Mouse (Mus musculus) kidney, embryonic 16.5 days (tissue): ENCODE results near the gene Asb2. TPM values are rescaled to one million over a fixed set of nuclear protein-coding genes. Genes with fewer than 3 reads are reported as not detected.
A peak's percentile ranks its signal among the peaks of the same experiment; 100 is the strongest.

Experiments
- ATAC-seq: fragments of 200-750 bp; cut with Nextera tagmentation; 2 replicates; pipeline ENCODE4 v1.8.0; 2017; ENCODE audit warnings: moderate TSS enrichment; ENCODE audit not compliant: low FRiP score, low TSS enrichment
- H3K27ac ChIP-seq: fragments of 300-500 bp; sonication (generic); 2 replicates; pipeline ENCODE4 v1.5.1; 2014; ENCODE audit warnings: low read length
- H3K27me3 ChIP-seq: fragments of 300-500 bp; sonication (generic); 2 replicates; pipeline ENCODE4 v1.6.1; 2014; ENCODE audit warnings: low read length, control low read depth, mixed read lengths; ENCODE audit not compliant: insufficient read depth
- H3K36me3 ChIP-seq: fragments of 300-500 bp; sonication (generic); 2 replicates; pipeline ENCODE4 v1.6.1; 2014; ENCODE audit warnings: low read length, control low read depth, mixed read lengths; ENCODE audit not compliant: insufficient read depth
- H3K4me1 ChIP-seq: fragments of 300-500 bp; sonication (generic); 2 replicates; pipeline ENCODE4 v1.6.1; 2014; ENCODE audit warnings: low read length, control low read depth, mixed read lengths; ENCODE audit not compliant: insufficient read depth
- H3K4me2 ChIP-seq: fragments of 300-500 bp; sonication (generic); replicated peaks from 2 replicates; pipeline ENCODE4 v1.6.1; 2014; ENCODE audit warnings: low read depth, low read length
- H3K4me3 ChIP-seq: fragments of 300-500 bp; sonication (generic); 2 replicates; pipeline ENCODE4 v1.5.1; 2014; ENCODE audit warnings: mild to moderate bottlenecking, low read length
- H3K9ac ChIP-seq: fragments of 300-500 bp; sonication (generic); replicated peaks from 2 replicates; pipeline ENCODE4 v1.6.1; 2014; ENCODE audit warnings: low read length
- H3K9me3 ChIP-seq: fragments of 300-500 bp; sonication (generic); 2 replicates; pipeline ENCODE4 v1.6.1; 2016; ENCODE audit warnings: low read length, control low read depth
- WGBS: fragments of 180-500 bp; shearing (Covaris S2); extraction: QIAGEN DNeasy Blood & Tissue Kit; methylation state at CpG from one replicate; pipeline ENCODE4 v1.1.7; 2014; 5-methylcytosine and 5-hydroxymethylcytosine counted together
- polyA plus RNA-seq: library from polyadenylated mRNA; unstranded; fragments of >200 nt; fragmentation: Nextera tagmentation; extraction: Ambion mirVana; gene quantifications from 2 replicates; pipeline ENCODE4 v1.2.1, GENCODE M21; 2015

Gene Asb2
- polyA plus RNA-seq, 1 experiment from 2014 or later: 4.5 TPM

DNA sequence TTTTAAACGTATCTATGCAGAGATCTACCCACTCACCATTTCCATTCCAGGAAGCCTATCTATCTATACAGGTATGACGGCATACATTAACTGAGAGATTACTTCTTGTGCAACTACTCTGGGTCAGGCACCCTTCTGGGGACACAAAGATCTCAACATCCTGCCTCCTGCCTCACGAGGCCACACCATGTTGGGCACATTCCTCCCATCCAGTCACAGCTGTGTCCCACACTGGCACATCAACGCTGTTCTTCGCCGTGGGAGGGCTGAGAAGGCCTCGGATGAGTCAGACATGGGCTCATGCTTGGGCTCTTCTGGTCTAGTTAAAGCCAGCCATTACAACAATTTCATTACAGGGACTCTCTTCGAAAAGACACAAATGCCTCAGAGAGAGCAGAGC, 8.9 kb downstream of the Asb2 start:
- WGBS: 68% methylated on average over 8 of the region's 8 CpGs
- Histone ChIP-seq H3K4me3 (no peak overlapping the region), H3K4me1 (peaks cover 8% of the 10 kb centered on the region), H3K9me3 (0 out of 2 replicates have a peak, but pooled peaks cover 2% of the 10 kb centered on the region), H3K27me3 (no peaks in the 10 kb centered on the region), H3K4me2 (no peak overlapping the region), H3K27ac (no peak overlapping the region), H3K9ac (no peak overlapping the region), H3K36me3 (no peaks in the 10 kb centered on the region)
- ATAC-seq: no peak

DNA sequence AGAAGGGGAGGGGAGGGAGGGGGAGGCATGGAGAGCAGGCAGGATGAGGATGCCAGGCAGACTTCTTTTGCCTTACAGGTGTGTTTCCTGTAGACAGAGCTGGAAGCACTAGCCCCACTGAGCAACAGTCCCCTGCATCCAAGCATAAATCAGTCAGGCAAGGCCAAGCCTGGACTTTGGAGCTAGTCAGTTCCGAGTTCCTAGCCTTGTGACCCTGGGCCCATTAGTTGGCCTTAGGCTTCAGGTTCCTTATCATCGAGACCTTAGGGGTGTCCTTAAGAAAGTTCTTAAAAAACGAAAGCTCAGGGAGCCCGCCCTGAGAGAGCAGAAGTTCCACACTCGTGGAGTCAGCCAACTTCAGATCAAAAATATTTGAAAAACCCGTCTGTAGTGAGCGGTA, 10.9 kb downstream of the Asb2 start:
- H3K9ac ChIP-seq: no peak overlapping the region
- H3K4me3 ChIP-seq: no peak overlapping the region
- no peak for ATAC-seq
- H3K9me3 ChIP-seq: no peaks in the 10 kb centered on the region
- H3K27ac ChIP-seq: no peak overlapping the region
- H3K4me1 ChIP-seq: peaks cover 8% of the 10 kb centered on the region
- WGBS: 79% methylated on average over 7 of the region's 7 CpGs
- no peaks in the 10 kb centered on the region for H3K27me3 ChIP-seq
- H3K4me2 ChIP-seq: no peak overlapping the region
- H3K36me3 ChIP-seq: no peaks in the 10 kb centered on the region

DNA sequence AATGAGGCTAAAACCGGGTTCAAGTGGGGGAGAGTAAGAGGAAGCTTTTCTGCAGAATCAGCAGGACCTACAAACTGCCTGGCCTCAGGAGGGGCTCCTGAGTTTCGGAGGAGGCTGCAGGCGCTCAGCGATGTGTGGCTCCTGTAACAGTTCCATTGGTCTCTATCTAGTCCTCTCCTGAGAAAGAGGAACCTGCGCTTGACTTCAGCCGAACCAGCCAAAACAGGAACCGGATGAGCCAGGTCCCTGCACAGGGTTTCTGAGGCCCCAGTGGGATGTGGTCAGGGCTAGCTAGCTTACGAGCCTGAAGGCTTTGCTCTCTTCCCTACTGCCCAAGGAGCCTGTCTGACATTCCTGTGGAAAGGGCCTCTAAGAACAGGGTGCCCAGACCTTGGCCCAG, 12.3 kb downstream of the Asb2 start:
- no peak overlapping the region for H3K4me2 ChIP-seq
- ATAC-seq: no peak
- no peak overlapping the region for H3K4me3 ChIP-seq
- no peaks in the 10 kb centered on the region for H3K9me3 ChIP-seq
- no peak overlapping the region for H3K27ac ChIP-seq
- no peak overlapping the region for H3K9ac ChIP-seq
- WGBS: 54% methylated on average over 8 of the region's 8 CpGs
- peaks cover 8% of the 10 kb centered on the region for H3K4me1 ChIP-seq
- no peaks in the 10 kb centered on the region for H3K36me3 ChIP-seq
- H3K27me3 ChIP-seq: no peaks in the 10 kb centered on the region

DNA sequence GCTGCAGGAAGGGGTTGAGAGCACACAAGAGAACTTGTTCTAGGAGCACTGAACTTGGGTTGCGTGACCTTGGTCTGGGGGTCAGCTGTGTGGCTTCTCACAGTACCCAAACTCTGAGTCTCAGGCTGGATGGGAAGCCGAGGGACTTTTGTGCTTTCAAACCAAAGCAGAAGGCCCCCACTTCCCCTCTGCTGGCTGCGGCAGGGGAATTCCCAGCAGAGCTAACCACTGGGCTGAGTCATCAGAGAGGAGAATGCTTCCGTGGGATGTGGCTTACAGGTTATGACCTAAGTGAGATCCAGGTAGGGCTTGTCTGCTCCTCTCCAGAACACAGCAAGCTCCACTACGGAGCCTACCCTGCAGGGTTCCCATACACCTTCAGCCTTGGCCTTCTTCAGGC, 14.6 kb downstream of the Asb2 start:
- WGBS: 73% methylated on average over 5 of the region's 5 CpGs
- Histone ChIP-seq H3K9me3 (no peaks in the 10 kb centered on the region), H3K9ac (no peak overlapping the region), H3K27ac (no peak overlapping the region), H3K4me3 (no peak overlapping the region), H3K36me3 (no peaks in the 10 kb centered on the region), H3K4me1 (0 out of 2 replicates have a peak, but pooled peaks cover 4% of the 10 kb centered on the region), H3K27me3 (no peaks in the 10 kb centered on the region), H3K4me2 (no peak overlapping the region)
- ATAC-seq: no peak

DNA sequence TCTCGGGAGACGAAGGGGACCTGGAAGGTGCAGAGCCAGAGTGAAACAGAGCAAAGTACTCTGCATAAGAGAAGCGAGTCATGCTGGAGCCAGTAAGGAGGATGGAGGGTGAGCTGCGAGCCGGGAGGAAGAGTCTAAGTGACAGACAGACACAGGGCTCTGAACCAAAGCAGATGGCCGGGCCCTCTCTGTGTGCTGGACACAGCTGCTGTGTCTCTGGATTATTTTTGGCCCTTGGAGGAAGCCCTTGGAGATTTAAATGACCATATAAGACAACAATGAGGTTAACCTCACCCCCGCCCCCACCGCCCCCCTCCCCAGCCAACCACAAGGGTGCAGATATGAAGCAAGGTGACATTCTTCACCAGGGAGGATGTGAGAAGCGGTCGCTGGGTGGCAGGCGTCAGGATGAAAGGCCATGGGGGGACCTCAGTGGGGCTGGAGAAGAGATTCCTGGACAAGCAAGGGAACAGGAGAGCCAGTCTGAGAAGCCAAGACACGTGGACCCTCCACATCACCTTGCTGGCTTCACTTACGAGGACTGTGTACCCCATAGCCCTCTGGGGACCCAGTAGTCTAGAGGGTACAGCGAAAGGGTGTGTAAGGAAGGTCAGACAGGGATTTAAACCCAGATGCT, 17.5 kb downstream of the Asb2 start:
- Histone ChIP-seq H3K9me3 (no peaks in the 10 kb centered on the region), H3K36me3 (no peaks in the 10 kb centered on the region), H3K4me1 (0 out of 2 replicates have a peak, but pooled peaks cover 4% of the 10 kb centered on the region), H3K4me3 (no peak overlapping the region), H3K27me3 (no peaks in the 10 kb centered on the region), H3K4me2 (no peak overlapping the region), H3K9ac (no peak overlapping the region), H3K27ac (no peak overlapping the region)
- WGBS: 67% methylated on average over 14 of the region's 14 CpGs
- peak; percentile 44; the same call in 1 of the 2 replicates for ATAC-seq

DNA sequence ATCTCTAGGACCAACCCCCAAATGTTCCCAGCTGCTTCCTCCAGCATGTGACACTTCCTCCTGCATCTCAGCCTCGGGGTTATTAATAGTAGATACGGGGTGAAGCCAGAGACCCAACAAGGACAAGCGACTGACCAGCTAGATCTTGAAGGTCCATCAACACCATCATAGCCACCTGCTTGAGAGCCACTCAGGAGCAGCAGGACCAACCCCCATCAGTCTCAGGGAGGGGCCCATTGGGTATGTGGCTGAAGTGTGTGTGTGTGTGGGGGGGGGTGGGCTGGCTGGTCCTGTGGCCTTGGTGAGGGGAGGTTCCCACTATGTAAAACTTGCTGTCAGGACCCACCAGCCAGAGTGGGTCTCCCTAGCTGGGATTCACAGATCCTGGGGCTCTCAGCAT, 19.0 kb downstream of the Asb2 start:
- Histone ChIP-seq H3K27me3 (no peaks in the 10 kb centered on the region), H3K36me3 (no peaks in the 10 kb centered on the region), H3K4me3 (no peak overlapping the region), H3K4me1 (0 out of 2 replicates have a peak, but pooled peaks cover 4% of the 10 kb centered on the region), H3K9me3 (no peaks in the 10 kb centered on the region), H3K9ac (no peak overlapping the region), H3K27ac (no peak overlapping the region), H3K4me2 (no peak overlapping the region)
- 84% methylated on average over 3 of the region's 3 CpGs for WGBS
- ATAC-seq: no peak

DNA sequence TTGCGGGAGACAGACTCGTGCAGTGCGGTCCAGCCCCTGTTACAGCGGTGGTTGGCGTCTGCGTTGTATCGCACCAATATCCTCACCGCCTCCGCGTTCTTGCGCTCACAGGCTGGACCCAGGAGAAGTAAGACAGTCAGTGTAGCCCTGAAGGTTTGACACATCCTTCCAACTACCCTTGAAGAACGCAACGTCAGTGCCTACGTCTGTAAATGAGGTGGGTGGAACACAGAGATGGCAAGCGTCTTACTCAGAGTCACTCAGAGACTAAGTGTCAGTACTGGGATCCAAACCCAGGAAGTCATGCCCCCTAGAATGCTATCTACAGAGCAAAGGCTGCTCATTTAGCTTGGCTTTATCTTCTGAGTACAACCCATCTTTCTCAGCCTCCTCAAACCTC, 22.4 kb downstream of the Asb2 start:
- Histone ChIP-seq H3K4me1 (0 out of 2 replicates have a peak, but pooled peaks cover 4% of the 10 kb centered on the region), H3K27me3 (no peaks in the 10 kb centered on the region), H3K4me3 (no peak overlapping the region), H3K36me3 (no peaks in the 10 kb centered on the region), H3K27ac (no peak overlapping the region), H3K9ac (no peak overlapping the region), H3K4me2 (no peak overlapping the region), H3K9me3 (no peaks in the 10 kb centered on the region)
- 96% methylated on average over 15 of the region's 15 CpGs for WGBS
- ATAC-seq: no peak

DNA sequence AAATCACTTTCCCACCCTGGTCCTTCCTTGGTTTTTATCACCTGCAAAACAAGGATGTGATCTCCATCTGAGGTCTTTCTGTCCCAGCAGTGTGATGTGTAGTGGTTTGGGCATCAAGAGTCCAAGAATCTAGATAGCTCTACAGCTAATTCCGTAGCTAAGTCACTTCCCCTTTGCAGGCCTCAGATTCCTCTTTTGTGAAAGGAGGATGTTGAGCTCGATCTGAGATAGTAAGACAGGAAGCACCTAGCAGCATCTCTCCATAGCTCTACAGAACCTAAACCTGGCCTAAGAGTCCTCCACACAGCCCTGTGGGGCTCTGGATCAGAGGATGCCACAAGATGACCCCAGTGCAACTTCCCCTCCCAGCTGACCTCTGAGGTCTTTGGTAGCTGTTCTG, 22.9 kb downstream of the Asb2 start:
- Histone ChIP-seq H3K9ac (no peak overlapping the region), H3K36me3 (no peaks in the 10 kb centered on the region), H3K4me3 (no peak overlapping the region), H3K9me3 (no peaks in the 10 kb centered on the region), H3K27ac (no peak overlapping the region), H3K27me3 (no peaks in the 10 kb centered on the region), H3K4me1 (0 out of 2 replicates have a peak, but pooled peaks cover 3% of the 10 kb centered on the region), H3K4me2 (no peak overlapping the region)
- ATAC-seq: no peak
- 86% methylated on average over 2 of the region's 2 CpGs for WGBS

DNA sequence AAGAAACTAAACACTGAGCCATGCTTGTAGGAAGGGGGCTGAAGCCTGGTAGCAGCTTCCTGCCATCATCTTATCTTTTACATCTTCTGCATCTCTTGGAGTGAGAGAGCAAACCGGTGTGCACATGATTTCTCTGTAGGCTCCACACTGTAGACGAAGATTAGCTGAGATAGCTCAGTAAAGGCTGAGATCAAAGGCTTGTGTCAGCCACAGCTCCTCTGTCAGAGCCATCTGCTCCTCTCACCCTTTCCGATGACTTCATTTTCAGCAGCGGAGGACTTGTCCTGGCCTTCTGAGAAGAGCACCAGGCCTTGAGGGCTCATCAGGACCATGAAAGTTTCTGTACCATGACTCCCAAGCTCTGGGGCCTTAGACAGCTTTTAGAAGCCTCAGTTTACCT, 24.3 kb downstream of the Asb2 start:
- H3K4me1 ChIP-seq: no peaks in the 10 kb centered on the region
- H3K9ac ChIP-seq: no peak overlapping the region
- no peaks in the 10 kb centered on the region for H3K36me3 ChIP-seq
- 35% methylated on average over 4 of the region's 4 CpGs for WGBS
- H3K4me3 ChIP-seq: no peak overlapping the region
- H3K27ac ChIP-seq: no peak overlapping the region
- no peak for ATAC-seq
- no peaks in the 10 kb centered on the region for H3K27me3 ChIP-seq
- H3K9me3 ChIP-seq: no peaks in the 10 kb centered on the region
- H3K4me2 ChIP-seq: no peak overlapping the region

DNA sequence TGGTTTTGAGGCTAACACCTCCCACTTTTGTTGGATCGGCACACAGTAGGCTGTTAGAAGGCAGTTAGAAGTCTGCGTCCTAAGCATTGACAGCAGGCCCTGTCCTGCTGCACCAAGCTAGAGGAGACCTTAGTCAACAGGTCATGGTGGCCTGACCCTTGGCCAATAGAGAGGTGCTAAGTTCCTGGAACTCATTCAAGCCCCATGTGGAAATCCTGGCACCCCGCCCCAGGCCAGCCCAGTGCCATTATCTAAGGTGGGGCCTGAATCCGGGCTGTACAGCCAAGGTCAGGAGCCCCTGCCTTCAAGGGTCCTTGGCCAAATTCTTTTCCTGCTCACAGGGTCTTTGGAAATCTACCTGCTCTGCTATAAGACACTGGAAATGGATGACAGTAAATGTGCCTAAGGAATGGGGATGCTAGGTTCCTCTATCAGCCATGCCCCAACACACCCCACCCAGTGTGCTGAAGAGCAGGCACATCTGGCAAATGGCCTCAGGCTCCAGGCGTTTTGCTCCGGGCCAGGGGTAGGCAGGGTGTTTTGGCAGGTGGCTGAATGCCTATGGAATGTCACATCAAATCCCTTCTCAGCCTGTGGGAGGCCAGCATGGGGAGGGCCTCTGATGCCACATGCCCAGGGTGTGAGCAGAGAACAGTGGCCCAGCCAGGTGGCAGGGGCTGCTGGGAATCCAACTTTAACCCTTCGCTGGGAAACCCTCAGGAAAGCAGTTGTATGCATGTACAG, 27.2 kb downstream of the Asb2 start:
- H3K4me2 ChIP-seq: no peak overlapping the region
- H3K9me3 ChIP-seq: no peaks in the 10 kb centered on the region
- ATAC-seq: no peak
- H3K36me3 ChIP-seq: no peaks in the 10 kb centered on the region
- H3K27me3 ChIP-seq: peaks cover 14% of the 10 kb centered on the region
- no peak overlapping the region for H3K9ac ChIP-seq
- H3K4me3 ChIP-seq: no peak overlapping the region
- no peak overlapping the region for H3K27ac ChIP-seq
- 58% methylated on average over 7 of the region's 7 CpGs for WGBS
- peaks cover 4% of the 10 kb centered on the region; the same call in 1 of the 2 replicates for H3K4me1 ChIP-seq
